ENCODE assay signal across 8 mouse cellular contexts in genomic region chr7:78846066-78846716, GRCm38 (mm10). TPM values are rescaled to one million over a fixed set of nuclear protein-coding genes. Genes with fewer than 3 reads are reported as not detected.
A peak's percentile ranks its signal among the peaks of the same experiment; 100 is the strongest.
DNase-seq lines count a peak whose midpoint lies in the region; ATAC-seq and TF ChIP-seq lines count a peak whose summit lies in the region.

No protein-coding gene starts in this region.

- H3K36me3 ChIP-seq in heart, embryonic 12.5 days: peaks cover 27% of the 10 kb centered on the region
- H3K36me3 ChIP-seq in heart, postnatal 0 days (replicated peaks; ENCODE audit: control insufficient read depth, insufficient read depth, low read length): peaks cover 23% of the 10 kb centered on the region
- H3K36me3 ChIP-seq in midbrain, embryonic 10.5 days: peaks cover 29% of the 10 kb centered on the region

- peak overlapping the region; percentile 70 for H3K4me2 ChIP-seq in heart, embryonic 12.5 days
- H3K4me2 ChIP-seq in heart, postnatal 0 days (ENCODE audit: low read depth, low read length): peak overlapping the region; percentile 81

- H3K27ac ChIP-seq in heart, embryonic 12.5 days (ENCODE audit: poor library complexity, severe bottlenecking): peak overlapping the region; percentile 38; the same call in 1 of the 2 replicates
- H3K27ac ChIP-seq in heart, postnatal 0 days (ENCODE audit: low read depth): peak overlapping the region; percentile 69; the same call in 1 of the 2 replicates
- peak overlapping the region; percentile 95 for H3K27ac ChIP-seq in midbrain, embryonic 10.5 days (replicated peaks)

- WGBS in heart, embryonic 12.5 days: 36% methylated on average over 12 of the region's 12 CpGs
- WGBS in heart, postnatal 0 days: 39% methylated on average over 12 of the region's 12 CpGs
- WGBS in midbrain, embryonic 10.5 days: 33% methylated on average over 12 of the region's 12 CpGs

- H3K27me3 ChIP-seq in heart, embryonic 12.5 days (replicated peaks): no peaks in the 10 kb centered on the region; the same call in 1 of the 2 replicates
- H3K27me3 ChIP-seq in heart, postnatal 0 days (ENCODE audit: control insufficient read depth, insufficient read depth, low read length): no peaks in the 10 kb centered on the region
- no peaks in the 10 kb centered on the region for H3K27me3 ChIP-seq in midbrain, embryonic 10.5 days (ENCODE audit: low read depth, poor library complexity, severe bottlenecking)

- DNase-seq in heart, postnatal 4 days: no peak
- DNase-seq in NIH3T3 (ENCODE audit: low read depth): peak; percentile 13
- DNase-seq in heart, postnatal 0 days (ENCODE audit: low spot score): no peak
- no peak for DNase-seq in midbrain, embryonic 10.5 days (ENCODE audit: low spot score)
- no peak for DNase-seq in urinary bladder, adult 2 months (ENCODE audit: low spot score)
- DNase-seq in Muller cell, postnatal 12 days (ENCODE audit: inconsistent ontology term): no peak

- peaks cover 8% of the 10 kb centered on the region for H3K4me1 ChIP-seq in heart, embryonic 12.5 days (replicated peaks)
- peaks cover 13% of the 10 kb centered on the region for H3K4me1 ChIP-seq in heart, postnatal 0 days (ENCODE audit: control insufficient read depth, insufficient read depth)
- peaks cover 10% of the 10 kb centered on the region for H3K4me1 ChIP-seq in midbrain, embryonic 10.5 days

- H3K9ac ChIP-seq in heart, embryonic 12.5 days: peak overlapping the region; percentile 82
- peak overlapping the region; percentile 84 for H3K9ac ChIP-seq in heart, postnatal 0 days (replicated peaks; ENCODE audit: low read depth, low read length)

- H3K9me3 ChIP-seq in heart, embryonic 12.5 days (replicated peaks): no peaks in the 10 kb centered on the region
- H3K9me3 ChIP-seq in heart, postnatal 0 days (replicated peaks; ENCODE audit: control insufficient read depth, low read length): no peaks in the 10 kb centered on the region
- no peaks in the 10 kb centered on the region for H3K9me3 ChIP-seq in midbrain, embryonic 10.5 days (replicated peaks)

- no peak for TF ChIP-seq CTCF in heart, postnatal 0 days (IDR thresholded peaks at IDR 0.05; ENCODE audit: low read depth)

- H3K4me3 ChIP-seq in heart, embryonic 12.5 days: peak overlapping the region; percentile 84
- peak overlapping the region; percentile 97 for H3K4me3 ChIP-seq in heart, postnatal 0 days (ENCODE audit: low read depth, low read length)
- H3K4me3 ChIP-seq in midbrain, embryonic 10.5 days: peak overlapping the region; percentile 96

- no peak for TF ChIP-seq EP300 in heart, postnatal 0 days (IDR thresholded peaks at IDR 0.05; ENCODE audit: low read depth)

- no peak for ATAC-seq in heart, embryonic 12.5 days (ENCODE audit: insufficient number of reproducible peaks, low FRiP score)
- no peak for ATAC-seq in heart, postnatal 0 days (ENCODE audit: insufficient read depth, low read depth)
- ATAC-seq in frontal cortex, adult (ENCODE audit: low TSS enrichment): no peak

RNA-seq across cellular contexts. Expression of gene Det1, which starts 0.9 kb away (rescaled TPM):
- polyA plus RNA-seq in heart, embryonic 12.5 days (2016; fragmentation: Nextera tagmentation; extraction: Ambion mirVana): 11.6 and 12.4 TPM in 2 replicates
- total RNA-seq in heart, postnatal 4 days (2021): 1 to 10 TPM; 6.1 to 8.6 TPM
- 8.7 and 11.1 TPM in 2 replicates for total RNA-seq in heart, postnatal 0 days (2014; rRNA removed; ENCODE audit: low replicate concordance)
- polyA plus RNA-seq in heart, postnatal 0 days (2015; fragmentation: Nextera tagmentation; extraction: Ambion mirVana): 7.6 and 8.2 TPM in 2 replicates
- polyA plus RNA-seq in midbrain, embryonic 10.5 days (2016; fragmentation: Nextera tagmentation; extraction: Ambion mirVana): 23.4 and 24.4 TPM in 2 replicates
- 11.0 and 11.7 TPM in 2 replicates for polyA plus RNA-seq in urinary bladder, adult 2 months (2012; rRNA removed)

RNA-seq across cellular contexts. Expression of gene Aen, which starts 49.5 kb away (rescaled TPM):
- polyA plus RNA-seq in heart, embryonic 12.5 days (2016; fragmentation: Nextera tagmentation; extraction: Ambion mirVana): 34.2 and 36.3 TPM in 2 replicates
- 10 to 100 TPM; 33.4 to 33.7 TPM for total RNA-seq in heart, postnatal 4 days (2021)
- total RNA-seq in heart, postnatal 0 days (2014; rRNA removed; ENCODE audit: low replicate concordance): 18.4 and 22.9 TPM in 2 replicates
- 28.7 and 31.3 TPM in 2 replicates for polyA plus RNA-seq in heart, postnatal 0 days (2015; fragmentation: Nextera tagmentation; extraction: Ambion mirVana)
- polyA plus RNA-seq in midbrain, embryonic 10.5 days (2016; fragmentation: Nextera tagmentation; extraction: Ambion mirVana): 72.2 and 76.5 TPM in 2 replicates
- 29.1 and 30.7 TPM in 2 replicates for polyA plus RNA-seq in urinary bladder, adult 2 months (2012; rRNA removed)

Comparison
In these comparisons a context has a peak if more than half of its experiments do, and no peak if none do; other contexts are left out.
1. H3K27ac ChIP-seq: peak in every context shown above with its lines; median percentile 95 in midbrain, embryonic 10.5 days; 69 in heart, postnatal 0 days; 38 in heart, embryonic 12.5 days.